Mouse (Mus musculus) midbrain, embryonic 13.5 days (tissue): ENCODE measurements around the gene Purb. TPM values are rescaled to one million over a fixed set of nuclear protein-coding genes. Genes with fewer than 3 reads are reported as not detected.
"Not testable (repeated sequence)": the region's sequence is repeated elsewhere in the genome, so short reads cannot be mapped to it uniquely, and the experiment has no call there.

Source experiments
- ATAC-seq: fragments of 200-750 bp; cut with Nextera tagmentation; 2 replicates; pipeline ENCODE4 v1.8.0; 2017; ENCODE audit warnings: mild to moderate bottlenecking, moderate TSS enrichment, moderate library complexity
- H3K27ac ChIP-seq: fragments of 300-500 bp; sonication (generic); 2 replicates; pipeline ENCODE4 v1.5.1; 2015; ENCODE audit warnings: inconsistent platforms, mild to moderate bottlenecking, moderate library complexity
- H3K27me3 ChIP-seq: fragments of 300-500 bp; sonication (generic); 2 replicates; pipeline ENCODE4 v1.6.1; 2015; ENCODE audit warnings: mild to moderate bottlenecking, inconsistent platforms
- H3K36me3 ChIP-seq: fragments of 300-500 bp; sonication (generic); 2 replicates; pipeline ENCODE4 v1.6.1; 2015; ENCODE audit warnings: mild to moderate bottlenecking, inconsistent platforms
- H3K4me1 ChIP-seq: fragments of 300-500 bp; sonication (generic); replicated peaks from 2 replicates; pipeline ENCODE4 v1.6.1; 2015; ENCODE audit warnings: inconsistent platforms
- H3K4me2 ChIP-seq: fragments of 300-500 bp; sonication (generic); replicated peaks from 2 replicates; pipeline ENCODE4 v1.6.1; 2015; ENCODE audit warnings: moderate library complexity, mild to moderate bottlenecking, inconsistent platforms
- H3K4me3 ChIP-seq: fragments of 300-500 bp; sonication (generic); replicated peaks from 2 replicates; pipeline ENCODE4 v1.5.1; 2015; ENCODE audit warnings: mild to moderate bottlenecking, inconsistent platforms
- H3K9ac ChIP-seq: fragments of 300-500 bp; sonication (generic); replicated peaks from 2 replicates; pipeline ENCODE4 v1.6.1; 2015; ENCODE audit warnings: mild to moderate bottlenecking, inconsistent platforms
- H3K9me3 ChIP-seq: fragments of 300-500 bp; sonication (generic); 2 replicates; pipeline ENCODE4 v1.6.1; 2016; ENCODE audit warnings: mild to moderate bottlenecking, inconsistent platforms
- WGBS: fragments of 180-500 bp; shearing (Covaris S2); methylation state at CpG from one replicate; pipeline ENCODE4 v1.1.7; 2015; 5-methylcytosine and 5-hydroxymethylcytosine counted together
- polyA plus RNA-seq: library from polyadenylated mRNA; unstranded; fragments of >200 nt; fragmentation: Nextera tagmentation; extraction: Ambion mirVana; gene quantifications from 2 replicates; pipeline ENCODE4 v1.2.1, GENCODE M21; 2015

Purb gene
- polyA plus RNA-seq, 1 experiment from 2014 or later: 12.7 TPM

DNA sequence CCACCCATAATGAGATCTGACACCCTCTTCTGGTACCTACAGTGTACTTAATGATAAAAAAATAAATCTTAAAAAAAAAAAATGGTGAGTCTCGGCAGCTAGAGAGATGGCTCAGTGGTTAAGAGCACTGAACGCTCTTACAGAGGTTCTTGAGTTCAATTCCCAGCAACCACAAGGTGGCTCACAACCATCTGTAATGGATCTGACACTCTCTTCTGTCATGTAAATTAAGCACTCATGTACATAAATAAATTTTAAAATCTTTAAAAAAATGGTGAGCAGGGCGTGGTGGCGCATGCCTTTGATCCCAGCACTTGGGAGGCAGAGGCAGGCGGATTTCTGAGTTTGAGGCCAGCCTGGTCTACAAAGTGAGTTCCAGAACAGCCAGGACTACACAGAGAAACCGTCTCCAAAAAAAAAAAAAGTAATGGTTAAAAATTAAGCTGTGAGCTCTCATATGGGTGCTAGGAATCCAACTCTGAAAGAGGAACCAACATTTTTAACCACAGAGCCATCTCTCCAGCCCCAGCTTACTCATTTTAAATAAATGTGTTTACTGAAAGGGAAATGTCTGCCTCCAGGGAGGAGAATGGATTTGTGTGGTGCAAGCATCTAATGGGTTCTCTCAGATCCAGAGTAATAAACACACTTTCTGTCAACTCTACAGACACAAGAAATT is 12.4 kb downstream of the Purb start:
- H3K4me1 ChIP-seq: peaks cover 13% of the 10 kb centered on the region
- peaks cover 31% of the 10 kb centered on the region for H3K36me3 ChIP-seq
- no peak overlapping the region for H3K4me3 ChIP-seq
- H3K9me3 ChIP-seq: no peaks in the 10 kb centered on the region
- no peak overlapping the region for H3K27ac ChIP-seq
- no peak overlapping the region for H3K4me2 ChIP-seq
- no peak overlapping the region for H3K9ac ChIP-seq
- no peaks in the 10 kb centered on the region for H3K27me3 ChIP-seq
- no peak for ATAC-seq
- 92% methylated on average over 6 of the region's 6 CpGs for WGBS

- H3K4me3 ChIP-seq: no peak overlapping the region
- H3K27ac ChIP-seq: no peak overlapping the region
- no peak overlapping the region for H3K4me2 ChIP-seq
- H3K36me3 ChIP-seq: no peaks in the 10 kb centered on the region
- H3K9ac ChIP-seq: no peak overlapping the region
- ATAC-seq: no peak
- H3K4me1 ChIP-seq: no peaks in the 10 kb centered on the region
- 78% methylated on average over 6 of the region's 6 CpGs for WGBS
- no peaks in the 10 kb centered on the region for H3K27me3 ChIP-seq
- no peaks in the 10 kb centered on the region for H3K9me3 ChIP-seq
These were observed 19.6 kb downstream of the Purb start for GRCm38 (mm10) chr11:6456083-6456482.

GRCm38 (mm10) chr11:6448155-6448554 is 27.6 kb downstream of the Purb start:
- not testable (repeated sequence) for H3K4me3 ChIP-seq, ATAC-seq, H3K9ac ChIP-seq, H3K4me1 ChIP-seq, H3K9me3 ChIP-seq, H3K27ac ChIP-seq, H3K27me3 ChIP-seq, H3K36me3 ChIP-seq, H3K4me2 ChIP-seq
- 95% methylated on average over 5 of the region's 5 CpGs for WGBS

GRCm38 (mm10) chr11:6447493-6447892 is 28.2 kb downstream of the Purb start:
- Histone ChIP-seq H3K9ac (no peak overlapping the region), H3K27me3 (no peaks in the 10 kb centered on the region), H3K4me1 (peaks cover 14% of the 10 kb centered on the region), H3K4me3 (no peak overlapping the region), H3K4me2 (no peak overlapping the region), H3K9me3 (no peaks in the 10 kb centered on the region), H3K36me3 (no peaks in the 10 kb centered on the region), H3K27ac (no peak overlapping the region)
- ATAC-seq: no peak
- 90% methylated on average over 4 of the region's 4 CpGs for WGBS

GRCm38 (mm10) chr11:6445951-6446350 is 29.8 kb downstream of the Purb start:
- Histone ChIP-seq H3K27ac (no peak overlapping the region), H3K9me3 (no peaks in the 10 kb centered on the region), H3K4me2 (no peak overlapping the region), H3K27me3 (no peaks in the 10 kb centered on the region), H3K36me3 (peaks cover 6% of the 10 kb centered on the region), H3K4me3 (no peak overlapping the region), H3K9ac (no peak overlapping the region), H3K4me1 (peaks cover 15% of the 10 kb centered on the region)
- no peak for ATAC-seq
- 89% methylated on average over 7 of the region's 7 CpGs for WGBS

DNA sequence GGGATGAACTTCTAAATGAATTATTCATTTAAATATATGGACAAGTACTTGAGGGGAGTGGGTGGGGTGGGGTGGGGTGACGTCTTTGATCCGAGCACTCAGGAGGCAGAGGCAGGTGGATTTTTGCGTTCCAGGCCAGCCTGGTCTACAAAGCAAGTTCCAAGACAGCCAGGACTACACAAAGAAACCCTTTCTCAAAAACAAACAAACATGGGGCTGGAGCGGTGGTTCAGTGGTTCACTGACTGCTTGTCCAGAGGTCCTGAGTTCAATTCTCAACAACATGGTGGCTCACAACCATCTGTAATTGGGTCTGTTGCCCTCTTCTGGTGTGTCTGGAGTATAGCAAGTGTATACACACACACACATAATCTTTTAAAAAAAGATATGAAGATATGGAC is 30.3 kb downstream of the Purb start:
- no peak overlapping the region for H3K4me2 ChIP-seq
- 76% methylated on average over 4 of the region's 4 CpGs for WGBS

GRCm38 (mm10) chr11:6444077-6444853 is 31.5 kb downstream of the Purb start, which contains the start of gene H2afv:
Gene H2afv, minus strand, starts transcription at chr11:6444443.
- peak; percentile 99 for ATAC-seq
- Histone ChIP-seq H3K9me3 (no peaks in the 10 kb centered on the region), H3K27me3 (no peaks in the 10 kb centered on the region), H3K4me1 (peaks cover 15% of the 10 kb centered on the region), H3K4me3 (peak within 1 kb of the TSS; percentile 78), H3K27ac (peak within 1 kb of the TSS; percentile 97), H3K9ac (peak within 1 kb of the TSS; percentile 89), H3K36me3 (peaks cover 6% of the 10 kb centered on the region), H3K4me2 (peak within 1 kb of the TSS; percentile 76)
- 1% methylated on average over 62 of the region's 80 CpGs for WGBS

More for the DNA sequence above, 30.3 kb downstream of the Purb start:
- Histone ChIP-seq H3K36me3 (peaks cover 6% of the 10 kb centered on the region), H3K9me3 (no peaks in the 10 kb centered on the region), H3K27ac (no peak overlapping the region), H3K27me3 (no peaks in the 10 kb centered on the region), H3K4me1 (peaks cover 15% of the 10 kb centered on the region), H3K4me3 (peak overlapping the region; percentile 39; the same call in 1 of the 2 replicates), H3K9ac (no peak overlapping the region)
- no peak for ATAC-seq

DNA sequence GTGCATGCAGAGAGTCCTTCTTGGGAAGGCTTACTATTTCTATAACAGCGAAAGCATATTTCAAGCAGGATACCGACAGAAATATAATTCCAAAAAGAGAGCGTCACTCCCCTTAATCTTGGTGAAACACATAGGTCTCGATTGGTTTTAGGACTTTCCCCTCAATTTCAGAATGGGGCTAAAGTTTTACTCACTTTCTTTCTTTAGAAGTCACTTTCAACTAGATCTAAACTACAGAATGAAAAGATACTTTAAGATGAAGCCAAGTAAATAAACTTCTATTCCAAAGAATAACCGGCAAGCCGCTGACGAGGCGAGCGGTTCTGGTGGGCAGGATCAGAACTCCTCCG is 32.0 kb downstream of the Purb start:
- no peaks in the 10 kb centered on the region for H3K27me3 ChIP-seq
- no peaks in the 10 kb centered on the region for H3K9me3 ChIP-seq
- peak overlapping the region; percentile 89 for H3K9ac ChIP-seq
- peak overlapping the region; percentile 76 for H3K4me2 ChIP-seq
- no peak for ATAC-seq
- H3K27ac ChIP-seq: peak overlapping the region; percentile 97
- H3K36me3 ChIP-seq: peaks cover 9% of the 10 kb centered on the region
- peaks cover 15% of the 10 kb centered on the region for H3K4me1 ChIP-seq
- under 1% methylated on average over 10 of the region's 10 CpGs for WGBS
- H3K4me3 ChIP-seq: peak overlapping the region; percentile 78

- peak overlapping the region; percentile 97; the same call in 1 of the 2 replicates for H3K27ac ChIP-seq
- WGBS: 55% methylated on average over 4 of the region's 4 CpGs
These were observed 32.6 kb downstream of the Purb start for GRCm38 (mm10) chr11:6443102-6443501.

DNA sequence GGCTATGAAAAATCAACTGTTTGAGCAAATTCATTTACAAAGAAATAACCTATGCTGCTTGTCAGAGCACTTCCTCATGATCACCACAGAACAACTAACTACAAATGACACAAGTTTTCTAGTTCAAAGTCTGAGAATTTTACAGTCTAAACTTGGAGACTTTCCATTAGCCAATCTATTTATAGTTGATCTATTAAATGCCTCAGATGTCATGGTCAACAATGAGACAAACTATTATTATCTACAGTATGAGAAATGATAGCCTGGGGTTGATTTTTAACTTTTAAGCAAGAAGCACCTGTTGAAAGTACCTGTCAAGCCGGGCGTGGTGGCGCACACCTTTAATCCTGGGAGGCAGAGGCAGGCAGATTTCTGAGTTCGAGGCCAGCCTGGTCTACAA is 33.2 kb downstream of the Purb start:
- H3K4me3 ChIP-seq: no peak overlapping the region
- H3K4me2 ChIP-seq: no peak overlapping the region
- no peak overlapping the region for H3K9ac ChIP-seq
- H3K9me3 ChIP-seq: no peaks in the 10 kb centered on the region
- H3K27ac ChIP-seq: no peak overlapping the region
- H3K36me3 ChIP-seq: peaks cover 17% of the 10 kb centered on the region
- ATAC-seq: no peak
- H3K4me1 ChIP-seq: peaks cover 15% of the 10 kb centered on the region
- H3K27me3 ChIP-seq: no peaks in the 10 kb centered on the region
- 98% methylated on average over 4 of the region's 4 CpGs for WGBS

More at GRCm38 (mm10) chr11:6443102-6443501, 32.6 kb downstream of the Purb start:
- Histone ChIP-seq H3K4me3 (peak overlapping the region; percentile 78), H3K27me3 (no peaks in the 10 kb centered on the region), H3K9ac (peak overlapping the region; percentile 89), H3K4me1 (peaks cover 15% of the 10 kb centered on the region), H3K4me2 (peak overlapping the region; percentile 76), H3K36me3 (peaks cover 12% of the 10 kb centered on the region), H3K9me3 (no peaks in the 10 kb centered on the region)
- ATAC-seq: no peak

DNA sequence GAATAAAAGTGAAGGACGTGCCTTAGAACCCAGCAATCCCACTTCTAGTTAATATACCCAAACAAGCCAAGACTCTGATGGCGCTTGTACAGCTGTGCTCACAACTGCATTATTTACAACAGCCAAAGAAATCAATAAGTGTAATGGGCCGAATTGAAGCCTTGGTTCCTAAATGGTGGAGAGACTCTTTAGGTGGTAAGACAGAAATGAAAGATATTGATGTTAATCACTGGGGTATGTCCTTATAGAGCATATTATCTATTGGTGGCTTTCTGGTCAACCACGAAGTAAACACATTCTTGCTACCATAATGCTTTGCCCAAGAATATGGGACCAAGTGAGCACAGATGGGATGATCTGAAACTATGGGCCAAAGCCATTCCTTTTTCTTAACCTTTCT is 35.5 kb downstream of the Purb start:
- ATAC-seq: no peak
- no peak overlapping the region for H3K4me2 ChIP-seq
- WGBS: 97% methylated on average over 4 of the region's 4 CpGs

GRCm38 (mm10) chr11:6437667-6438066 is 38.0 kb downstream of the Purb start:
- no peak overlapping the region for H3K4me2 ChIP-seq
- WGBS: 98% methylated on average over 2 of the region's 2 CpGs

More for the DNA sequence above, 35.5 kb downstream of the Purb start:
- Histone ChIP-seq H3K4me1 (peaks cover 15% of the 10 kb centered on the region), H3K27me3 (no peaks in the 10 kb centered on the region), H3K36me3 (peaks cover 38% of the 10 kb centered on the region), H3K4me3 (no peak overlapping the region), H3K9me3 (no peaks in the 10 kb centered on the region), H3K27ac (no peak overlapping the region), H3K9ac (no peak overlapping the region)

More at GRCm38 (mm10) chr11:6437667-6438066, 38.0 kb downstream of the Purb start:
- Histone ChIP-seq H3K4me3 (no peak overlapping the region), H3K36me3 (peaks cover 62% of the 10 kb centered on the region), H3K9ac (no peak overlapping the region), H3K27me3 (no peaks in the 10 kb centered on the region), H3K4me1 (peaks cover 3% of the 10 kb centered on the region; the same call in 1 of the 2 replicates), H3K27ac (no peak overlapping the region), H3K9me3 (no peaks in the 10 kb centered on the region)
- ATAC-seq: no peak
